Mouse (Mus musculus) forebrain, embryonic 12.5 days (tissue): ENCODE data around the gene Prss38. TPM values are rescaled to one million over a fixed set of nuclear protein-coding genes. Genes with fewer than 3 reads are reported as not detected.
A peak's percentile ranks its signal among the peaks of the same experiment; 100 is the strongest.

ENCODE experiments used
- ATAC-seq: fragments of 200-750 bp; cut with Nextera tagmentation; 2 replicates; pipeline ENCODE4 v1.8.0; 2017; ENCODE audit warnings: moderate TSS enrichment; ENCODE audit not compliant: low FRiP score
- H3K27ac ChIP-seq: fragments of 300-500 bp; sonication (generic); 2 replicates; pipeline ENCODE4 v1.5.1; 2016; ENCODE audit warnings: mild to moderate bottlenecking
- H3K27me3 ChIP-seq: fragments of 300-500 bp; sonication (generic); 2 replicates; pipeline ENCODE4 v1.6.1; 2016; ENCODE audit warnings: mild to moderate bottlenecking
- H3K36me3 ChIP-seq: fragments of 300-500 bp; sonication (generic); replicated peaks from 2 replicates; pipeline ENCODE4 v1.6.1; 2016; ENCODE audit warnings: mild to moderate bottlenecking
- H3K4me1 ChIP-seq: fragments of 300-500 bp; sonication (generic); 2 replicates; pipeline ENCODE4 v1.6.1; 2016
- H3K4me2 ChIP-seq: fragments of 300-500 bp; sonication (generic); 2 replicates; pipeline ENCODE4 v1.6.1; 2016; ENCODE audit warnings: mild to moderate bottlenecking, moderate library complexity
- H3K4me3 ChIP-seq: fragments of 300-500 bp; sonication (generic); replicated peaks from 2 replicates; pipeline ENCODE4 v1.5.1; 2016; ENCODE audit warnings: mild to moderate bottlenecking
- H3K9ac ChIP-seq: fragments of 300-500 bp; sonication (generic); 2 replicates; pipeline ENCODE4 v1.6.1; 2016; ENCODE audit warnings: mild to moderate bottlenecking
- H3K9me3 ChIP-seq: fragments of 300-500 bp; sonication (generic); 2 replicates; pipeline ENCODE4 v1.6.1; 2016
- WGBS: fragments of 180-500 bp; shearing (Covaris S2); methylation state at CpG from one replicate; pipeline ENCODE4 v1.1.7; 2016; 5-methylcytosine and 5-hydroxymethylcytosine counted together
- polyA plus RNA-seq: library from polyadenylated mRNA; unstranded; fragments of >200 nt; fragmentation: Nextera tagmentation; extraction: Ambion mirVana; gene quantifications from 2 replicates; pipeline ENCODE4 v1.2.1, GENCODE M21; 2016

Prss38 gene
- polyA plus RNA-seq, 1 experiment from 2014 or later: not detected

DNA sequence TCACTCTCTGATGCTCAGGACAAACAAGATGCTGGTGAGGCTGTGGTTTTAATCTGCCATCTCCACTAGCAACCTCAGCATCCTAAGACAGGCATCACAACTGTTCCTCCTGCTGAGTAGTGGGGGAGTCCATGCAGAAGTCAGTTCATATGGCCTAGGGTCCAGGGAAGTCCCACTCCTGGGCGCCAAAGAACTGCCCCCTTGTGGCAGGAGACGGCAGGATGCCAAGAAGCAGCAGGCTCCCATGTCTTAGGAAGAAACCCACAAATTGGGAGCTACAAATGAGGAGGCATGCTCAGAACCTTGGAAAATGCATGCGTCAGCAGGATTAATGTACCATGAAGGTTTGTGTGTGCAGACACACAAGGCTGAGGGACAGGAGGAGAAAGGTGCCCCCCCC is 8.8 kb downstream of the Prss38 start:
- Histone ChIP-seq H3K4me3 (no peak overlapping the region), H3K4me1 (peaks cover 13% of the 10 kb centered on the region; the same call in 1 of the 2 replicates), H3K4me2 (no peak overlapping the region), H3K27ac (peak overlapping the region; percentile 42; the same call in 1 of the 2 replicates), H3K9me3 (no peaks in the 10 kb centered on the region), H3K36me3 (no peaks in the 10 kb centered on the region), H3K9ac (no peak overlapping the region), H3K27me3 (no peaks in the 10 kb centered on the region)
- WGBS: 32% methylated on average over 3 of the region's 3 CpGs
- ATAC-seq: no peak

DNA sequence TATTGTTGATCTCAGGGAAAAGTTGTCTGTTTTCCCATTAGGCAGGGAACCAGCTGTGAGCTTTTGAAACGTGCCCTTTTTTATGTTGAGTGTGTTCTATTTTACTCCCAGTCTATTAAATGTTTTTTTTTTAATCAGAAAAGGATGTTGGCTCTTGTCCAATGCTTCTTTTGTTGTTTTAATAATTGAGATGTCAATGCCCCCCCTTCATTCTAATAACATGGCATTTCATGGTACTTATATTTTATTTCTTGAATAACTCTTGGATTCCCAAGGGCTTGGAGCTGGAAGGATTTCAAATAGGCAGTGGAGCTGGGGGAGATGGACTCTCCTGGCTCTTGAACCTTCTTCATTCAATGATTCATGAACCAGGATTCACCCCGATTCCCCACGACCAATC is 9.4 kb downstream of the Prss38 start:
- H3K4me1 ChIP-seq: peaks cover 11% of the 10 kb centered on the region; the same call in 1 of the 2 replicates
- H3K36me3 ChIP-seq: no peaks in the 10 kb centered on the region
- 67% methylated on average over 3 of the region's 3 CpGs for WGBS
- H3K27me3 ChIP-seq: no peaks in the 10 kb centered on the region
- H3K9me3 ChIP-seq: no peaks in the 10 kb centered on the region
- no peak for ATAC-seq
- peak overlapping the region; percentile 42 for H3K27ac ChIP-seq
- H3K9ac ChIP-seq: no peak overlapping the region
- no peak overlapping the region for H3K4me3 ChIP-seq
- H3K4me2 ChIP-seq: no peak overlapping the region

DNA sequence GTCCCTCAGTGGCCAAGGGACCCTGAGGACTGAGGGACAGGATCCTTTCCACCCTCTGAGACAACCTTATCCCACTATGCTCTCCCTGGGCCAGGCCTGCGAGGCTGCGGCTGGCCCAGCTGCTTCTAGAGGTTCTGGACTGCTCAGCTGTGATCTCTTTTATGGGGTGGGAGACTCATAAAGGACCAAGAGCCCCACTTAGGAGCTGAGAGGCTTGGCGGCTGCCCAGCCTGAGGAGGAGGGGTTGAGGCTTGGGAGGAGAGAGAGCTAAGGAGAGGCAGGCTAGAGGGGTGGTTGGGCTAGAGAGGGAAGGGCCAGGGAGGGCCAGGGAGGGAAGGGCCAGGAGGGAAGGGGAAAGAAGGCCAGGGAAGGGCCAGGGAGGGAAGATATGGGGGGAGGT is 11.0 kb downstream of the Prss38 start:
- H3K4me2 ChIP-seq: no peak overlapping the region
- no peak overlapping the region for H3K9ac ChIP-seq
- H3K27ac ChIP-seq: no peak overlapping the region
- H3K9me3 ChIP-seq: no peaks in the 10 kb centered on the region
- peaks cover 11% of the 10 kb centered on the region; the same call in 1 of the 2 replicates for H3K4me1 ChIP-seq
- H3K4me3 ChIP-seq: no peak overlapping the region
- no peak for ATAC-seq
- H3K36me3 ChIP-seq: no peaks in the 10 kb centered on the region
- WGBS: 65% methylated on average over 3 of the region's 3 CpGs
- H3K27me3 ChIP-seq: no peaks in the 10 kb centered on the region

DNA sequence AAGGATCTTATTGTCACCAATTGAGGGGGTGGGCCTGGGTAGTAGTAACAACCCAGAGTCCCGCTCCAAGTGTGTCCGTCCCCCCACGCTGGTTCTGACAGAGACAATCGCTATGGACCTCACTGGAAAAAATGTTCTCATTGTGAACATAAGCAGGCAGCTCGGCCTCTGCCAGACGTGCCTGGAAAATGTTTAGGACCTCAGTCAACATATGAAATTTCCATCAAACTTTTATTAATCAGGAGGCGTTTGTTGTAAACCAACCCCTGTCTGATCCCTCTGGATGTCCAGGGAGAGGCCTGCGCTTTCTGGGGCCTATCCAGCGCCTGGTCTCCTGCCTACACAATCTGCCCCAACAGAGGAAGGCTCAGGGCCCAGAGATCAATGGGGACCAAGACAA is 11.4 kb downstream of the Prss38 start:
- Histone ChIP-seq H3K27ac (no peak overlapping the region), H3K4me2 (no peak overlapping the region), H3K4me3 (no peak overlapping the region), H3K36me3 (no peaks in the 10 kb centered on the region), H3K9ac (no peak overlapping the region), H3K4me1 (peaks cover 11% of the 10 kb centered on the region; the same call in 1 of the 2 replicates), H3K27me3 (no peaks in the 10 kb centered on the region), H3K9me3 (no peaks in the 10 kb centered on the region)
- ATAC-seq: no peak
- 90% methylated on average over 9 of the region's 9 CpGs for WGBS

DNA sequence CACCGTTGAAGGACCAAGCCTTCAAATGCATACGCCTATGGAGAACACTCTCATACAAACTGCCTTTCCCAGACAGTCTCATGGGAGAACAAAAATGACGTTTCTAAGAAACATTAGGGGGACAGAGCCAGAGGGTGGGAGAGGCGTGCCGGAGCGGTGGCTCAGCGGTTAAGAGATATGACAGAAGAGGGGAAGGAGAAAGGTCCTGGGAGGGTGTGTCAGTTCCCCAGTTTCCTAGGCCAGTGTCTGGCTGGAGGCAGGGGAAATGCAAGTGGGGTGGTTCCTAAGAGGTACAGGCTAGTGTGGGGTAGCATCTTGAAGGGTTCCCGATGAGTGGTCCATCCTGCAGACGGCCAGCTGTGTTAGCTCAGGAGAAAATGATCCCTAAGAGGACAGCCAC is 14.2 kb downstream of the Prss38 start:
- Histone ChIP-seq H3K4me3 (no peak overlapping the region), H3K36me3 (no peaks in the 10 kb centered on the region), H3K27ac (no peak overlapping the region), H3K9ac (no peak overlapping the region), H3K9me3 (no peaks in the 10 kb centered on the region), H3K4me1 (peaks cover 8% of the 10 kb centered on the region; the same call in 1 of the 2 replicates), H3K4me2 (no peak overlapping the region), H3K27me3 (no peaks in the 10 kb centered on the region)
- 90% methylated on average over 9 of the region's 9 CpGs for WGBS
- no peak for ATAC-seq

DNA sequence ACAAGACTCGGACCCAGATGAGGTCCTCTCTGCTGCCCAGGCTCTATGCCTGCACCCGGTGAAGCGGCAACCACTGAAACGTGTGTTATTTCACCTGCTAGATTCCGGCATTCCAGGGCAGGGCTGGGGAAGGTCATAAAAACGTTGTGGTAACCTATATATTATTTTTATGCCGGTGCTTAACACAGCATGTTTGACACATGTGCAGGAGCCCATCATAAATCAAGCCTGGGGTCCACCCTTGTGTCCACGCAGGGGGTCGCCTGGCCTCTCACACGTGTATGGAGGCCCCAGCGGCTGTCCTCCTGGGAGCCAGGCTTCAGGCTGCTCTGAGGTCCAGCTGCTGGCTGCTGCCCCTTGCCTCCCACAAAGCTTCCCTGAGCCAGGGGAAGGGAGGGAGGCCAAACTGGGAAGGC is 18.6 kb downstream of the Prss38 start:
- no peak overlapping the region for H3K9ac ChIP-seq
- no peak for ATAC-seq
- 72% methylated on average over 11 of the region's 11 CpGs for WGBS

DNA sequence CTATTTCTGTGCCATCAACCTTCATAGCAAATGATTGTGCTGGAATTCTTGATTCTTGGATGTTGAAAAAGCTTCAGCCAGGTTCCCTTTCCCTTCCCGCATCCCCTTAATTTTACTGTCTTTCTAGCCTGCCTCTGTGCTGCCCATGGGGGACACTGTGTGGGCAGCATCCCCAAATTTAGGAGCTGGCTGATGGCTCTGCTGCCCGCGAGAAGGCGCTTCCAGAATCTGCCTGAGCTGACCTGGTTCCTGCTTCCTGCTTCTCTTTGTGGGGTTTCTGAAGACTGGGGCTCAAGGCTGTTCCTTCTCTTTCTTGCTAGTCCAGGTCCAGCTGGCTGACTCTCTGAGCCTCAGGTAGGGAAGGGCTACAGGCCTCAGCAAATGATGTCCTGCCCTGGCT is 20.7 kb downstream of the Prss38 start:
- WGBS: 95% methylated on average over 4 of the region's 4 CpGs

More for the DNA sequence above, 18.6 kb downstream of the Prss38 start:
- Histone ChIP-seq H3K9me3 (no peaks in the 10 kb centered on the region), H3K4me2 (no peak overlapping the region), H3K27me3 (no peaks in the 10 kb centered on the region), H3K4me1 (no peaks in the 10 kb centered on the region), H3K27ac (no peak overlapping the region), H3K36me3 (no peaks in the 10 kb centered on the region), H3K4me3 (no peak overlapping the region)

DNA sequence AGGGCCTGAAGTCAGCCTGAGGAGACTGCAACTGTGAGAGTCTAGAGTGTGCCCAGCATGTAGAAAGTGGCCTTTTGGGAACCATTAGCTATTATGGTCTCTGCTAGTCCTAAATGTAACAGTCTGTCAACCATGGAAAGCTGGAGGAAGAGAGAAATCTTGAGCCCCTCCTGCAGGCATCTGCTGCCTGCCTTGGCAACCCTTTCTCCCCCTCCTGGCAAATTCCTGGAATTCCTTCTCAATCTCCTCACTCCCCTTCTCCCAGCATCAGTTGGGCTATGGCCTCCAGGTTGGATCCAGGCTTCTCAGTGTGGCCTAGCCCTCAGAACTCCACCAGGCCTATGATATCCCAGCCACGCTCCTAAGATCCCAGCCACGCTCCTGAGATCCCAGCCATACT is 25.1 kb downstream of the Prss38 start:
- H3K4me3 ChIP-seq: no peak overlapping the region
- H3K9ac ChIP-seq: no peak overlapping the region
- ATAC-seq: no peak
- no peaks in the 10 kb centered on the region for H3K27me3 ChIP-seq
- no peak overlapping the region for H3K27ac ChIP-seq
- H3K4me1 ChIP-seq: no peaks in the 10 kb centered on the region
- H3K9me3 ChIP-seq: no peaks in the 10 kb centered on the region
- H3K4me2 ChIP-seq: no peak overlapping the region
- 76% methylated on average over 2 of the region's 2 CpGs for WGBS
- H3K36me3 ChIP-seq: no peaks in the 10 kb centered on the region

More for the DNA sequence above, 20.7 kb downstream of the Prss38 start:
- H3K4me2 ChIP-seq: no peak overlapping the region
- H3K9ac ChIP-seq: no peak overlapping the region
- no peak overlapping the region for H3K27ac ChIP-seq
- H3K27me3 ChIP-seq: no peaks in the 10 kb centered on the region
- H3K4me1 ChIP-seq: no peaks in the 10 kb centered on the region
- ATAC-seq: no peak
- H3K36me3 ChIP-seq: no peaks in the 10 kb centered on the region
- H3K9me3 ChIP-seq: no peaks in the 10 kb centered on the region
- H3K4me3 ChIP-seq: no peak overlapping the region

DNA sequence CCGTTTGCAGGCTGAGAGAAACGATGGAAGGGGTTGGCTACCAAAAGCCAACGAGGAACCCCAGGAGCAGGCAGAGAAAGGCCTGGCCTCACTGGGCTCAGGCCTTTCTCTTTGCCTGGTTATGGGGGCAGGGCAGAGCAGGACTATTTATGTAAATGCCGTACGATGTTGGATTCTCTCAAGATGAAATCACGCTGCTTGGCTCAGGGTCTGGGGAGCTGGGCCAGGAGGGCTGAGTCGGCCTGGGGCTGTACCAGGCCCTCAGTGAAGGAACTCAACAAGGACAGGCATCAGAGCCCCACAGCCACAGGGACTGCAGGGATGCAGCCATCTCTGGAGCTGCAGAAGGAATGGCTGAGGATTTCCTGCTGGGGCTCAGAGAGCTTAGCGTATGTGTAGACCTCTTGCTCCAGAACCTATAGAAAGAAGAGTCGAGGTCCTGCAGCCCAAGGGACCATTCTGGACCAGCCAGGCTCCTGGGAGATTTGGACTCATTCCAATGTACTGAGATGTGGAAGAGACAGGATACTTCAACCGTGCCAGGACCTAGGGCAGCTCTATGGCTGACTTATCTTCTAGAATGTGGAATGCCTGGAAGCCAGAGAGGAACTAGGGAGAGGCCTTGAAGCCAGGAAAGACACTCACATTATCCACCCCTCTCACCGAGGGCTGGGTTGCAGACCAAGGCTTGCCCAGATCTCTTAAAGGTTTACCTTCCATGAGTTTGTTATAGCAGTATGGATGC is 29.1 kb downstream of the Prss38 start:
- no peak for ATAC-seq
- H3K27ac ChIP-seq: no peak overlapping the region
- H3K4me1 ChIP-seq: no peaks in the 10 kb centered on the region
- no peaks in the 10 kb centered on the region for H3K36me3 ChIP-seq
- 84% methylated on average over 11 of the region's 11 CpGs for WGBS
- H3K9me3 ChIP-seq: no peaks in the 10 kb centered on the region
- H3K27me3 ChIP-seq: no peaks in the 10 kb centered on the region
- H3K9ac ChIP-seq: no peak overlapping the region
- no peak overlapping the region for H3K4me3 ChIP-seq
- H3K4me2 ChIP-seq: no peak overlapping the region

DNA sequence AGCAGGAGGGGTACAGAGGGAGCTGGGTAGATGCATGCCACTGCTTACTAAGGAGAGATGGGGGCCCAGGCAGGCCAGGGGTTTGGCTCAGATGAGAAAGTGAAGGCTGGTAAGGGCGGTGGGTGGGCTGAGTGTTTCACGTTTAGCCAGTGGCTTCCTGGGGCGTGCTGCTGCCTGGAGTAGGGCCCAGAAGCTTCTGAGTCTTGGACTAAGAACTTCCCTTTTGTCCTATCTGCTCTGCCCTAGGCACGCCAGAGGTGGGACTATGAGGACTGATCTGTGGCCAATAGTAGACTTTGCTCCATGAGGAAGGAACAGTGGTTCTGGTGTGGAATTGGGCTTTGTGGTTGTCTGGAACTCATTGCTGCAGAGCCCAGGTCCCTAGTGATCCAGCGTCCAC is 32.5 kb downstream of the Prss38 start:
- no peak overlapping the region for H3K27ac ChIP-seq
- WGBS: 81% methylated on average over 5 of the region's 5 CpGs
- no peak overlapping the region for H3K4me2 ChIP-seq
- no peaks in the 10 kb centered on the region for H3K9me3 ChIP-seq
- no peak overlapping the region for H3K9ac ChIP-seq
- ATAC-seq: no peak
- no peaks in the 10 kb centered on the region for H3K27me3 ChIP-seq
- H3K36me3 ChIP-seq: no peaks in the 10 kb centered on the region
- H3K4me1 ChIP-seq: 0 out of 2 replicates have a peak, but pooled peaks cover 2% of the 10 kb centered on the region
- H3K4me3 ChIP-seq: no peak overlapping the region

DNA sequence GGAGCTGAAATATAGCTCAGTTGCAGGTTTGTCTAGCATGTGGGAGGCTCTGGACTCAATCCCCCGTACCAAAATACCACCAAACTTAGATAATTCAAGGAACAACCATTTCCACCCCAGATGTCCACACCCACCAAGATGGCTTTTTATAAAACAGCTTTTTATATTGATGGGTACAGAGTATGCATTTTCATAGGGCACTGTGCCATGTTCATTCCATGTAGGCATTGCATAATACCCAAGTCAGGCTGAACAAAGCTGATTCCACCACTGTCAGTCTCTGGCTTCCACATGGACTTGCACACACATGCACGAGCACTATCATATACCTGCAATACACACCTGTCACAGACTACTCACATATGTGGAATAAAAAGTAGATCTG is 36.7 kb downstream of the Prss38 start:
- no peak overlapping the region for H3K9ac ChIP-seq
- no peaks in the 10 kb centered on the region for H3K9me3 ChIP-seq
- H3K4me3 ChIP-seq: no peak overlapping the region
- ATAC-seq: no peak
- peaks cover 11% of the 10 kb centered on the region for H3K27me3 ChIP-seq
- no peak overlapping the region for H3K4me2 ChIP-seq
- H3K27ac ChIP-seq: no peak overlapping the region
- 91% methylated on average over 2 of the region's 2 CpGs for WGBS
- peaks cover 12% of the 10 kb centered on the region for H3K4me1 ChIP-seq
- no peaks in the 10 kb centered on the region for H3K36me3 ChIP-seq

DNA sequence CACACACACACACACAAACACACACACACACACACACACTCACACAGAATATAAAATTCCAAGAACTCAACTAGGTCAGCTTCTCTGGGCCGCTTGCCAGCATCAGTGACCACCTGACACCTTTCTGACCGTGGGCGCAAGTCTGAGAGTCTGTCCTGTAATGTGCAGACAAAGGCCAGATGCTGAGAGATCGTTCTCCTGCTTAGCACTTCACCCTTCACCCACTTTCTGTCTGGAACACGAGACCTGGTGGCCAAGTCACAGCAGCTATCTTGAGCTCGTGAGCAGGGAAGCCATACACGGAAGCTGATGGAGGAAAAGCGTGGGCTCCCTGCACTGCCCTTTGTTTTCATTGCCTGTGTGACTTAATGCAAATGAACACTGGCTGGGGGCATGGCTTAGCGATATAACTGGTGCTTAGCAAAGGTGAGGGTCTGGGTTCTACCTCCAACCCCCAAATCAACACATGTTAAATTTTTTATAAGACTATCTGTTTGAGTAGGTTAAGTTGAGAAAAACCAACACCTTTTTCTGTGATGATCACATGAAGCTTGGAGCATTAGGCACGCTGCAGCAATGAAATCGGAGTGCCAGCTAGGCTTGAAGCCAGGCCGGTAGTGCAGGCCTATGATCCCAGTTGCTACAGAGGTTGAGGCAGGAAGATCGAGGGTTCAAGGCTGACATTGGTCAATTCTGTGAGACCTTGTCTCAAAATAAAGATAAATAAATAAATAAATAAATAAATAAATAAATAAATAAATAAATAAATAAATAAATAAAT is 37.3 kb downstream of the Prss38 start:
- ATAC-seq: no peak
- 72% methylated on average over 13 of the region's 13 CpGs for WGBS
- Histone ChIP-seq H3K9ac (no peak overlapping the region), H3K27ac (no peak overlapping the region), H3K27me3 (peaks cover 14% of the 10 kb centered on the region), H3K4me2 (no peak overlapping the region), H3K9me3 (no peaks in the 10 kb centered on the region), H3K4me1 (peaks cover 18% of the 10 kb centered on the region), H3K36me3 (no peaks in the 10 kb centered on the region), H3K4me3 (no peak overlapping the region)
